Mouse (Mus musculus) embryonic facial prominence, embryonic 14.5 days (tissue): ENCODE data around the gene Clns1a. TPM values are rescaled to one million over a fixed set of nuclear protein-coding genes. Genes with fewer than 3 reads are reported as not detected.

Experiments
- ATAC-seq: fragments of 200-750 bp; cut with Nextera tagmentation; 2 replicates; pipeline ENCODE4 v1.8.0; 2017; ENCODE audit warnings: low read depth, moderate number of reproducible peaks, moderate TSS enrichment
- DNase-seq: peaks from one replicate; pipeline ENCODE4 v3.0.0-alpha.2; 2015; ENCODE audit warnings: low spot score
- H3K27ac ChIP-seq: fragments of 300-500 bp; sonication (generic); replicated peaks from 2 replicates; pipeline ENCODE4 v1.5.1; 2014; ENCODE audit warnings: low read depth, mild to moderate bottlenecking, low read length, moderate library complexity
- H3K27me3 ChIP-seq: fragments of 300-500 bp; sonication (generic); replicated peaks from 2 replicates; pipeline ENCODE4 v1.6.1; 2014; ENCODE audit warnings: low read length; ENCODE audit not compliant: control insufficient read depth, insufficient read depth
- H3K36me3 ChIP-seq: fragments of 300-500 bp; sonication (generic); 2 replicates; pipeline ENCODE4 v1.6.1; 2014; ENCODE audit warnings: low read length, mixed read lengths; ENCODE audit not compliant: control insufficient read depth, insufficient read depth
- H3K4me1 ChIP-seq: fragments of 300-500 bp; sonication (generic); 2 replicates; pipeline ENCODE4 v1.6.1; 2014; ENCODE audit warnings: antibody characterized with exemption, low read length; ENCODE audit not compliant: control insufficient read depth, insufficient read depth
- H3K4me2 ChIP-seq: fragments of 300-500 bp; sonication (generic); 2 replicates; pipeline ENCODE4 v1.6.1; 2014; ENCODE audit warnings: low read depth, mild to moderate bottlenecking, low read length, moderate library complexity, mixed read lengths
- H3K4me3 ChIP-seq: fragments of 300-500 bp; sonication (generic); 2 replicates; pipeline ENCODE4 v1.5.1; 2014; ENCODE audit warnings: low read depth, mild to moderate bottlenecking, low read length
- H3K9ac ChIP-seq: fragments of 300-500 bp; sonication (generic); 2 replicates; pipeline ENCODE4 v1.6.1; 2014; ENCODE audit warnings: low read depth, mild to moderate bottlenecking, low read length, moderate library complexity, mixed read lengths
- H3K9me3 ChIP-seq: fragments of 300-500 bp; sonication (generic); 2 replicates; pipeline ENCODE4 v1.6.1; 2016; ENCODE audit warnings: low read length; ENCODE audit not compliant: control insufficient read depth
- WGBS: fragments of 180-500 bp; shearing (Covaris S2); extraction: QIAGEN DNeasy Blood & Tissue Kit; methylation state at CpG from one replicate; pipeline ENCODE4 v1.1.7; 2014; 5-methylcytosine and 5-hydroxymethylcytosine counted together
- polyA plus RNA-seq: library from polyadenylated mRNA; unstranded; fragments of >200 nt; fragmentation: Nextera tagmentation; extraction: Ambion mirVana; gene quantifications from 2 replicates; pipeline ENCODE4 v1.2.1, GENCODE M21; 2014

Gene Clns1a
- polyA plus RNA-seq, 1 experiment from 2014 or later, result 162 TPM

GRCm38 (mm10) chr7:97700173-97700572, 3.7 kb downstream of the Clns1a start:
- Histone ChIP-seq H3K36me3 (peaks cover 13% of the 10 kb centered on the region; the same call in 1 of the 2 replicates), H3K4me2 (no peak overlapping the region), H3K4me1 (peaks cover 12% of the 10 kb centered on the region), H3K4me3 (no peak overlapping the region), H3K27me3 (no peaks in the 10 kb centered on the region), H3K9me3 (no peaks in the 10 kb centered on the region), H3K9ac (no peak overlapping the region), H3K27ac (no peak overlapping the region)
- no peak for DNase-seq
- 95% methylated on average over 4 of the region's 4 CpGs for WGBS
- no peak for ATAC-seq

GRCm38 (mm10) chr7:97701106-97701505, 4.7 kb downstream of the Clns1a start:
- H3K36me3 ChIP-seq, result peaks cover 13% of the 10 kb centered on the region; the same call in 1 of the 2 replicates
- no peak overlapping the region for H3K4me2 ChIP-seq
- peak; percentile 58 for DNase-seq
- no peaks in the 10 kb centered on the region for H3K27me3 ChIP-seq
- H3K9ac ChIP-seq, result no peak overlapping the region
- H3K9me3 ChIP-seq, result no peaks in the 10 kb centered on the region
- no peak overlapping the region for H3K4me3 ChIP-seq
- H3K27ac ChIP-seq, result no peak overlapping the region
- ATAC-seq, result no peak
- 66% methylated on average over 6 of the region's 6 CpGs for WGBS
- H3K4me1 ChIP-seq, result peaks cover 7% of the 10 kb centered on the region

- no peak for ATAC-seq
- H3K27me3 ChIP-seq, result no peaks in the 10 kb centered on the region
- peaks cover 12% of the 10 kb centered on the region for H3K36me3 ChIP-seq
- WGBS, result 77% methylated on average over 4 of the region's 4 CpGs
- H3K9me3 ChIP-seq, result no peaks in the 10 kb centered on the region
- no peak overlapping the region for H3K27ac ChIP-seq
- H3K4me3 ChIP-seq, result no peak overlapping the region
- H3K9ac ChIP-seq, result no peak overlapping the region
- peak; percentile 21 for DNase-seq
- H3K4me2 ChIP-seq, result no peak overlapping the region
- no peaks in the 10 kb centered on the region for H3K4me1 ChIP-seq
Measured at GRCm38 (mm10) chr7:97707123-97707522, 10.7 kb downstream of the Clns1a start.

- no peak overlapping the region for H3K27ac ChIP-seq
- 89% methylated on average over 5 of the region's 5 CpGs for WGBS
- ATAC-seq, result peak; percentile 15; the same call in 1 of the 2 replicates
Measured at GRCm38 (mm10) chr7:97707809-97708208, 11.4 kb downstream of the Clns1a start.

GRCm38 (mm10) chr7:97709204-97709603, 12.8 kb downstream of the Clns1a start:
- ATAC-seq, result peak; percentile 45; the same call in 1 of the 2 replicates

More at GRCm38 (mm10) chr7:97707809-97708208, 11.4 kb downstream of the Clns1a start:
- no peaks in the 10 kb centered on the region for H3K9me3 ChIP-seq
- peak; percentile 22 for DNase-seq
- H3K9ac ChIP-seq, result no peak overlapping the region
- H3K4me1 ChIP-seq, result no peaks in the 10 kb centered on the region
- no peak overlapping the region for H3K4me3 ChIP-seq
- peaks cover 18% of the 10 kb centered on the region for H3K36me3 ChIP-seq
- H3K4me2 ChIP-seq, result no peak overlapping the region
- no peaks in the 10 kb centered on the region for H3K27me3 ChIP-seq

GRCm38 (mm10) chr7:97714651-97715050, 18.2 kb downstream of the Clns1a start:
- H3K27ac ChIP-seq, result no peak overlapping the region
- WGBS, result 95% methylated on average over 5 of the region's 5 CpGs
- H3K4me2 ChIP-seq, result no peak overlapping the region
- no peaks in the 10 kb centered on the region for H3K27me3 ChIP-seq
- no peak for ATAC-seq
- H3K36me3 ChIP-seq, result peaks cover 76% of the 10 kb centered on the region
- no peak for DNase-seq
- peaks cover 8% of the 10 kb centered on the region; the same call in 1 of the 2 replicates for H3K9me3 ChIP-seq
- H3K9ac ChIP-seq, result no peak overlapping the region
- H3K4me1 ChIP-seq, result no peaks in the 10 kb centered on the region
- no peak overlapping the region for H3K4me3 ChIP-seq

More at GRCm38 (mm10) chr7:97709204-97709603, 12.8 kb downstream of the Clns1a start:
- H3K9me3 ChIP-seq, result no peaks in the 10 kb centered on the region
- H3K27ac ChIP-seq, result no peak overlapping the region
- peaks cover 28% of the 10 kb centered on the region for H3K36me3 ChIP-seq
- no peaks in the 10 kb centered on the region for H3K27me3 ChIP-seq
- H3K4me3 ChIP-seq, result no peak overlapping the region
- no peaks in the 10 kb centered on the region for H3K4me1 ChIP-seq
- H3K4me2 ChIP-seq, result no peak overlapping the region
- WGBS, result 92% methylated on average over 3 of the region's 3 CpGs
- peak; percentile 10 for DNase-seq
- no peak overlapping the region for H3K9ac ChIP-seq

GRCm38 (mm10) chr7:97717326-97717725, 20.9 kb downstream of the Clns1a start:
- no peaks in the 10 kb centered on the region for H3K27me3 ChIP-seq
- ATAC-seq (no peak), DNase-seq (no peak)
- H3K27ac ChIP-seq, result no peak overlapping the region
- H3K36me3 ChIP-seq, result peaks cover 84% of the 10 kb centered on the region
- H3K4me2 ChIP-seq, result no peak overlapping the region
- WGBS, result 95% methylated on average over 1 of the region's 1 CpGs
- H3K9ac ChIP-seq, result no peak overlapping the region
- H3K4me1 ChIP-seq, result no peaks in the 10 kb centered on the region
- H3K4me3 ChIP-seq, result no peak overlapping the region
- peaks cover 8% of the 10 kb centered on the region; the same call in 1 of the 2 replicates for H3K9me3 ChIP-seq

- Histone ChIP-seq H3K4me1 (no peaks in the 10 kb centered on the region), H3K9me3 (peaks cover 8% of the 10 kb centered on the region; the same call in 1 of the 2 replicates), H3K27me3 (no peaks in the 10 kb centered on the region), H3K9ac (no peak overlapping the region), H3K27ac (no peak overlapping the region), H3K4me3 (no peak overlapping the region), H3K36me3 (peaks cover 76% of the 10 kb centered on the region), H3K4me2 (no peak overlapping the region)
- no peak for ATAC-seq
- DNase-seq, result no peak
- 82% methylated on average over 5 of the region's 5 CpGs for WGBS
Measured at GRCm38 (mm10) chr7:97719078-97719477, 22.6 kb downstream of the Clns1a start.

GRCm38 (mm10) chr7:97720109-97720508, 23.7 kb downstream of the Clns1a start:
- ATAC-seq (no peak), DNase-seq (no peak)
- H3K27ac ChIP-seq, result no peak overlapping the region
- 90% methylated on average over 5 of the region's 5 CpGs for WGBS
- peaks cover 70% of the 10 kb centered on the region for H3K36me3 ChIP-seq
- no peaks in the 10 kb centered on the region for H3K27me3 ChIP-seq
- no peak overlapping the region for H3K4me2 ChIP-seq
- H3K4me3 ChIP-seq, result no peak overlapping the region
- no peaks in the 10 kb centered on the region for H3K4me1 ChIP-seq
- peaks cover 2% of the 10 kb centered on the region; the same call in 1 of the 2 replicates for H3K9me3 ChIP-seq
- H3K9ac ChIP-seq, result no peak overlapping the region
